Mouse (Mus musculus) G1E (cell line): ENCODE measurements at regions not wholly inside any gene's neighbourhood (a gene's known extent, or its start where the extent isn't known, plus 50 kb on each side); places are given as distances from the start of the nearest gene placed in this dataset.
"Not testable (repeated sequence)": the region's sequence is repeated elsewhere in the genome, so short reads cannot be mapped to it uniquely, and the experiment has no call there.

Experiments
- ATAC-seq: 2 replicates; pipeline ENCODE4 v1.8.0; 2016; ENCODE audit warnings: mild to moderate bottlenecking; ENCODE audit not compliant: insufficient number of reproducible peaks, poor library complexity, low FRiP score, severe bottlenecking; ENCODE audit errors: extremely low read depth
- DNase-seq: peaks from one replicate; pipeline ENCODE4 v3.0.0; 2012; ENCODE audit warnings: low spot score
- H3K27me3 ChIP-seq: 2 replicates; pipeline ENCODE4 v1.6.1; 2012; ENCODE audit warnings: mild to moderate bottlenecking, low read length, inconsistent platforms; ENCODE audit not compliant: insufficient read depth
- H3K36me3 ChIP-seq: replicated peaks from 2 replicates; pipeline ENCODE3; 2012; ENCODE audit warnings: mild to moderate bottlenecking, inconsistent platforms
- H3K4me1 ChIP-seq: 2 replicates; pipeline ENCODE4 v1.6.1; 2012; ENCODE audit warnings: low read depth, low read length, inconsistent platforms, mixed read lengths; ENCODE audit not compliant: insufficient read depth
- H3K4me3 ChIP-seq: 2 replicates; pipeline ENCODE4 v1.5.1; 2012; ENCODE audit warnings: low read depth, mild to moderate bottlenecking, inconsistent platforms, low read length, moderate library complexity, mixed read lengths
- H3K9me3 ChIP-seq: replicated peaks from 2 replicates; pipeline ENCODE4 v1.6.1; 2012; ENCODE audit warnings: inconsistent platforms
- CTCF ChIP-seq: IDR thresholded peaks from 2 replicates; pipeline ENCODE4 v1.5.1; 2012; ENCODE audit warnings: low read depth, low read length, inconsistent platforms, mixed read lengths
- GATA1 ChIP-seq: IDR thresholded peaks from 2 replicates; pipeline ENCODE4 v1.6.1; 2012; ENCODE audit warnings: borderline replicate concordance, low read length, inconsistent platforms, mixed read lengths
- GATA2 ChIP-seq: IDR thresholded peaks from 2 replicates; pipeline ENCODE4 v1.6.1; 2012; ENCODE audit warnings: low read depth, low read length, inconsistent platforms, borderline replicate concordance
- POLR2AphosphoS5 ChIP-seq: IDR thresholded peaks from 2 replicates; pipeline ENCODE4 v1.6.1; 2012; ENCODE audit warnings: low read depth, low read length, inconsistent platforms; ENCODE audit not compliant: insufficient replicate concordance
- TAL1 ChIP-seq: conservative IDR thresholded peaks from 2 replicates; pipeline ENCODE4 v1.6.1; 2012; ENCODE audit warnings: low read depth, low read length, inconsistent platforms, mixed read lengths

DNA sequence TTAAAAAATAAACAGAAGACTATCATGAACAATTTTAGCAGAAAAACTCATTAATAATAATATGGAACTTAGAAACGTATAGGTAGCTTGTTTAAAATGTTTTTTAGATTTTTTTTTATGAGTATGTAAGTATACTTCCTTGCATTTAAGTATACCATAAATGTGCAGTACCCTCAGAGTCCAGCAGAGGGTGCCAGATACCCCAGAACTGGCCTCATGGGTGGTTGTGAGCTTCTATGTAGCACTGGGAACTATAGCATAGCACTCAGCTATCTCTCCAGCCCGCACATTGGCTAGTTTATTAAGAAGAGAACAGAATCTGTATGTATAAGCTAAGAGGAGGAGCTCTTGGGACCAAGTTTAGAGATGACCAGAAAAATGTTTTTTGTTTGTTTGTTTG lies 306.7 kb upstream of the Pdzrn3 start:
- H3K9me3 ChIP-seq = no peaks in the 10 kb centered on the region
- no peak overlapping the region for H3K4me3 ChIP-seq
- no peak for TF ChIP-seq GATA2
- DNase-seq (no peak), ATAC-seq (no peak)
- no peaks in the 10 kb centered on the region for H3K36me3 ChIP-seq
- no peaks in the 10 kb centered on the region for H3K4me1 ChIP-seq
- no peaks in the 10 kb centered on the region for H3K27me3 ChIP-seq

- H3K36me3 ChIP-seq = no peaks in the 10 kb centered on the region
Measured at GRCm38 (mm10) chr6:101674846-101675245, 297.1 kb upstream of the Pdzrn3 start.

DNA sequence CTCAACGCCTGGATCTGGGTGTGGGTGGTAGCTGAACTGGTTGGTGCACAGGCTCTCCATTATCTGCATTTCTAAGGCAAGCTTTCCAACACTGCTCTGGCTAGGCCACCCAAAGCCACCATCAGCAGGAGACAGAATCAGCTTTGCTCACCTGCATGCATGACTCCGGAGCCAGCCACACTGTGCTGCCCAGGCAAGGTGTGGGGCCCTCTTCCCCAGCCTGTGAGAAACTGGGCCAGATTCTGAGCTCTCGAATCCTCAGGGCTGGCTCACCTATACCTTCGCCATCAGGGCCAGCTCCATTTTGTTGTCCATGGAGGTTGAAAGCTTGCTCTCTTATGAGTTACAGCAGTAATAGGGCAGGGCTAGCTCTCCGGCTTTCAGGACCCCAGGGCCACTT lies 293.1 kb upstream of the Pdzrn3 start:
- no peaks in the 10 kb centered on the region for H3K36me3 ChIP-seq
- H3K9me3 ChIP-seq = peaks cover 20% of the 10 kb centered on the region
- TF ChIP-seq POLR2AphosphoS5 = no peak
- TF ChIP-seq CTCF = no peak
- TF ChIP-seq GATA1 = no peak
- TF ChIP-seq GATA2 = no peak
- no peak for TF ChIP-seq TAL1
- no peaks in the 10 kb centered on the region for H3K27me3 ChIP-seq
- no peak for DNase-seq
- H3K4me3 ChIP-seq = no peak overlapping the region
- ATAC-seq = no peak
- no peaks in the 10 kb centered on the region for H3K4me1 ChIP-seq

More at GRCm38 (mm10) chr6:101674846-101675245, 297.1 kb upstream of the Pdzrn3 start:
- Histone ChIP-seq H3K27me3 (no peaks in the 10 kb centered on the region), H3K4me1 (no peaks in the 10 kb centered on the region), H3K4me3 (no peak overlapping the region), H3K9me3 (peaks cover 18% of the 10 kb centered on the region)
- ATAC-seq (no peak), DNase-seq (no peak)
- no peak for TF ChIP-seq GATA1
- no peak for TF ChIP-seq TAL1
- no peak for TF ChIP-seq POLR2AphosphoS5
- TF ChIP-seq GATA2 = no peak
- TF ChIP-seq CTCF = no peak

- Histone ChIP-seq H3K27me3 (no peaks in the 10 kb centered on the region), H3K9me3 (peaks cover 20% of the 10 kb centered on the region), H3K36me3 (no peaks in the 10 kb centered on the region), H3K4me3 (no peak overlapping the region), H3K4me1 (no peaks in the 10 kb centered on the region)
- ATAC-seq = no peak
- TF ChIP-seq GATA1 = no peak
- TF ChIP-seq CTCF = no peak
- TF ChIP-seq GATA2 = no peak
- TF ChIP-seq POLR2AphosphoS5 = no peak
- no peak for TF ChIP-seq TAL1
- no peak for DNase-seq
Measured at GRCm38 (mm10) chr6:101669118-101669845, 291.6 kb upstream of the Pdzrn3 start.

- DNase-seq (no peak), ATAC-seq (no peak)
- no peak for TF ChIP-seq CTCF
- TF ChIP-seq GATA2 = no peak
- TF ChIP-seq POLR2AphosphoS5 = no peak
- TF ChIP-seq TAL1 = no peak
- no peak for TF ChIP-seq GATA1
- peaks cover 9% of the 10 kb centered on the region for H3K9me3 ChIP-seq
- H3K4me3 ChIP-seq = no peak overlapping the region
- H3K36me3 ChIP-seq = no peaks in the 10 kb centered on the region
- H3K27me3 ChIP-seq = no peaks in the 10 kb centered on the region
- no peaks in the 10 kb centered on the region for H3K4me1 ChIP-seq
Measured at GRCm38 (mm10) chr6:101654351-101654750, 276.7 kb upstream of the Pdzrn3 start.

GRCm38 (mm10) chr6:101650348-101650747 lies 272.7 kb upstream of the Pdzrn3 start:
- ATAC-seq, H3K36me3 ChIP-seq, H3K9me3 ChIP-seq, DNase-seq, H3K27me3 ChIP-seq, H3K4me3 ChIP-seq, H3K4me1 ChIP-seq: not testable (repeated sequence)

DNA sequence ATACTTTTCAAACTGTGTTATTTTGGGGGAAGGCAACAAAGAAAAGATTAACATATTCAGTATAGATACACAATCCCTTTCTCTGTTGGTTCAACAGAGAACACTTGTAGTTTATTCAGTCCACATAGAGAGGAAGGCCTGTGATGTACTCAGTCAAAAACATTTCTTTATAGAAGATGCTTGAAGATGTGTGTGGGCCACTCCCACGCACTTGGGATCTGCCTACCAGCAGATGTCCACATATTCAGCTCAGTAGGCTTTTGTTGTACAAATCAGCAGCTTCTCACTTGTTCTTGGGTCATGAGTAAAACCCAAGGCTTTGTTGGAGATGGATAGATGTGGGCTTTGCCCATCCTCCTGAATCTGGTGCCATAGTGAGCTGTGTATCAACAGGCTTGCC lies 239.6 kb upstream of the Pdzrn3 start:
- no peaks in the 10 kb centered on the region for H3K4me1 ChIP-seq
- H3K4me3 ChIP-seq = no peak overlapping the region
- DNase-seq (no peak), ATAC-seq (no peak)
- TF ChIP-seq TAL1 (no peak), GATA2 (no peak), GATA1 (no peak), CTCF (no peak), POLR2AphosphoS5 (no peak)
- no peaks in the 10 kb centered on the region for H3K27me3 ChIP-seq
- no peaks in the 10 kb centered on the region for H3K36me3 ChIP-seq
- peaks cover 9% of the 10 kb centered on the region for H3K9me3 ChIP-seq
